Mouse (Mus musculus): Measurements from ENCODE around the gene Ppp1r1a. TPM values are rescaled to one million over a fixed set of nuclear protein-coding genes. Genes with fewer than 3 reads are reported as not detected.

The Ppp1r1a gene
- 185 TPM for polyA plus RNA-seq (2015; fragmentation: Illumina TruSeq; extraction: RNeasy Lipid Tissue Mini Kit (QIAGEN cat#74804); ENCODE audit: low read depth, low replicate concordance)

DNA sequence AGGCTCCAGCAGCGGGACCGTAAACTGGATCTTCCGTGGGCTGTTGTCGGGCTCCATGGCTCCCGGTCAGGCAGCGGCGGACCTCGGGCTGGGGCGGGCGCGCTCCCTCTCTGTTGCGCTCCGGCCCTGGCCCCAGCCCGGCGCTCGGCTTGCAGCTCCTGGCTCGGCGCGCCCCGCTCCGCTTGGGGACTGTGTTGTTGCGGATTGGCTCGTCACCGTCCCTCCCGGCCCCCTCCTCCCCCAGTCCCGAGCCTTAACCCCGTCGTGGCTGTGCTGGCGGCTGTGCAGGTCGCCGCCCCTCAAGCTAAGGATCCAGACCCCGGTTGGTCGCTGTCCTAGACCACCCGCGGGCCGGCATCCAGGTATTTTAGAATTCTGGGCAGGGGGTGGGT is at the start of gene Ppp1r1a:
Gene Ppp1r1a (minus strand): TSS at position 182 of the 392 bp plus-strand sequence.

DNA sequence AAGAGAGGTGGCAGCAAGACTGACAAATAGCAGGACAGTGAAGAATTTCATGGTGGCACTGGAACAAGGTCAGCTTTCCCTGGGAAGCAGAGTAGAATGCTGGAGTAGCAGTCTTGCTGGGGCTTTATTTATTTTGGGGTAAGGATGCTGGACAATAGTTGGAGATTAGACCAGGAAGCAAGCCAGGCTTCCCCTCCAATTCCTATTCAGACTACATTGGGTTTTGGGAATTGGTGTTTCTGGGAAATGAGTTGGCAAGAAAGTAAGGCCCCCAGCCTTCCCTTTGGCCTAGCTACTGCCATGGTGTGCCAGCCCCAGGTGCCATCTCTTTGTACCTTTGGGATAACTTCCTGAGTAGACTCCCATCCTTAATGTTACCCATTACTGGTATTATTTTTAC is 27.2 kb upstream of the Ppp1r1a start, which contains the start of gene Glycam1:
Gene Glycam1 (minus strand): TSS at position 101 of the 400 bp plus-strand sequence.

DNA sequence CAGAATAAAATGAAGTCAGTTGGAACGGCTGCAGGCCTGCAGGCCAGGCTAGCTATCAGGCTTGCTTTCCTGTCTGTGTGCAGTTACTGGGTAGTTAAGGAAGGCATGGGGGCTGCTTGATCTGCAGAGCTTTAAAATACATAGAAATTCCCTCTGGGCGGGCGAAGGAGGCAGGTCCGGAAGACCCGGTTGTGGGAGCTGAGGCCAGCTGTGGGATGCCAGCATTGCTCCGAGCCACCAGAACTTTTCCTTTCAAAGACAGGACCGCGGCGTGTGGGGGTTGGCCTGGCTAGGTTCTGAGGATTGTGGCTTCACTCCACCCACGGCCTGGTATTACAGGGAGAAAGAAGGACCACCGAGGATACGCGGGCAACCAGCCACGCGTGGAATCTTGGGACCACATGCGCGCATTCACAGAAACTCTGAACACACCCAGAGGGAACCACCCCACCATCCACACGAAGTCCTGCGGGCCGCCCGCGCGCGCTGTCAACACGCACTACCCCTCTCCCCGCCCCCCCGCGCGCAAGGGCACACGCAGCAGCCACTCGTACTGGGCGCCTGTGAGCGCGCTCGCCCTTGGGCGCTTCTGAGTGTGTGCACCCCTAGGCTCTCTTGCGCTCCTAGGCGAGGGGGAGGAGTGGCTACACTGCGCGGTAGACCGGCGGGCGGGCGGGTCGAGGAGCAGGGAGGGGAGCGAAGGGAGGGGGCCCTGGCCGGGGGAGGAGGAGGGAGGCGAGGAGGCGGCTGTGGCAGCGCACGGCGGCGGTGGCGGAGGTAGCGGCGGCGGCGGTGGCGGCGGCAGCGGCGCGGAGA is 35.2 kb downstream of the Ppp1r1a start, which contains the start of gene Pde1b:
Gene Pde1b (plus strand): TSS at position 600 of the 816 bp plus-strand sequence.

Other genes starting within 250 kb of the Ppp1r1a start
- 0.61 TPM for gene Gpr84, start 227.4 kb downstream of the Ppp1r1a start, polyA plus RNA-seq (2015; fragmentation: Illumina TruSeq; extraction: RNeasy Lipid Tissue Mini Kit (QIAGEN cat#74804); ENCODE audit: low read depth, low replicate concordance)
- 64.3 TPM for gene Zfp385a, start 197.9 kb downstream of the Ppp1r1a start, polyA plus RNA-seq (2015; fragmentation: Illumina TruSeq; extraction: RNeasy Lipid Tissue Mini Kit (QIAGEN cat#74804); ENCODE audit: low read depth, low replicate concordance)
- gene Itga5, start 171.2 kb downstream of the Ppp1r1a start, polyA plus RNA-seq (2015; fragmentation: Illumina TruSeq; extraction: RNeasy Lipid Tissue Mini Kit (QIAGEN cat#74804); ENCODE audit: low read depth, low replicate concordance), result 3.9 TPM
- gene Gtsf1, start 107.5 kb downstream of the Ppp1r1a start, polyA plus RNA-seq (2015; fragmentation: Illumina TruSeq; extraction: RNeasy Lipid Tissue Mini Kit (QIAGEN cat#74804); ENCODE audit: low read depth, low replicate concordance), result 1.0 TPM
- gene Gtsf2, start 89.5 kb downstream of the Ppp1r1a start, polyA plus RNA-seq (2015; fragmentation: Illumina TruSeq; extraction: RNeasy Lipid Tissue Mini Kit (QIAGEN cat#74804); ENCODE audit: low read depth, low replicate concordance), result not detected
- 7.2 TPM for gene Nckap1l, start 84.2 kb downstream of the Ppp1r1a start, polyA plus RNA-seq (2015; fragmentation: Illumina TruSeq; extraction: RNeasy Lipid Tissue Mini Kit (QIAGEN cat#74804); ENCODE audit: low read depth, low replicate concordance)
- gene Pde1b, start 35.0 kb downstream of the Ppp1r1a start, polyA plus RNA-seq (2015; fragmentation: Illumina TruSeq; extraction: RNeasy Lipid Tissue Mini Kit (QIAGEN cat#74804); ENCODE audit: low read depth, low replicate concordance), result 265 TPM
- gene Glycam1, start 27.1 kb upstream of the Ppp1r1a start, polyA plus RNA-seq (2015; fragmentation: Illumina TruSeq; extraction: RNeasy Lipid Tissue Mini Kit (QIAGEN cat#74804); ENCODE audit: low read depth, low replicate concordance), result 0.91 TPM
- not detected for gene Mucl1, start 217.5 kb upstream of the Ppp1r1a start, polyA plus RNA-seq (2015; fragmentation: Illumina TruSeq; extraction: RNeasy Lipid Tissue Mini Kit (QIAGEN cat#74804); ENCODE audit: low read depth, low replicate concordance)

Measured in brain, adult 10 weeks (tissue).